Mouse (Mus musculus) neural tube, embryonic 10.5 days (tissue): ENCODE data around the gene Chchd3.

ENCODE experiments used
- DNase-seq: peaks from one replicate; pipeline ENCODE4 v3.0.0-alpha.2; 2017; ENCODE audit warnings: low spot score; ENCODE audit errors: extremely low spot score

Chchd3 gene

GRCm38 (mm10) chr6:33004607-33005006 is 55.5 kb downstream of the Chchd3 start:
- DNase-seq, result no peak

- DNase-seq, result no peak
These were observed 57.1 kb downstream of the Chchd3 start for GRCm38 (mm10) chr6:33002988-33003387.

- no peak for DNase-seq
These were observed 58.8 kb downstream of the Chchd3 start for GRCm38 (mm10) chr6:33001271-33001670.

DNA sequence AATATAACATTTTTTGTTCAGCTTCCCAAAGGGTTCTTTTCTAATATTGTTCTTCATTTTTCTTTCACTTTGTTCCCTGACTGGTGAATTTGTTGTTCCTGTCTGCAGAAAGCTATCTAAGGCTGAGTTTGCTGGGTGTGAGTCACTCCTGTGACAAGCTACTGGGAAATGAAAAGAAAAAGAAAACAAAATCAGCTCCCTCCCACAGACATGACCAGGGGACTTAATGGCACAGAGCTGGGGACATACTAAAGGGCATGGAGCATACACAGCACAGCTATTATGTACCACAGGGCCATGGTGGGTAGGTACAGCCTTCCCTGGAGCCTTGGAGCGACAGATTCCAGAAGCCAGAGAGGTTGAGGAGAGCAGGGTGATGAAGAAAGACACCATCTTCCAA is 63.5 kb downstream of the Chchd3 start:
- DNase-seq, result no peak

GRCm38 (mm10) chr6:32993847-32994246 is 66.2 kb downstream of the Chchd3 start:
- DNase-seq, result no peak

- no peak for DNase-seq
These were observed 69.9 kb downstream of the Chchd3 start for GRCm38 (mm10) chr6:32990061-32990633.

- DNase-seq, result no peak
These were observed 71.5 kb downstream of the Chchd3 start for GRCm38 (mm10) chr6:32988561-32988960.

- no peak for DNase-seq
These were observed 76.2 kb downstream of the Chchd3 start for GRCm38 (mm10) chr6:32983876-32984275.

DNA sequence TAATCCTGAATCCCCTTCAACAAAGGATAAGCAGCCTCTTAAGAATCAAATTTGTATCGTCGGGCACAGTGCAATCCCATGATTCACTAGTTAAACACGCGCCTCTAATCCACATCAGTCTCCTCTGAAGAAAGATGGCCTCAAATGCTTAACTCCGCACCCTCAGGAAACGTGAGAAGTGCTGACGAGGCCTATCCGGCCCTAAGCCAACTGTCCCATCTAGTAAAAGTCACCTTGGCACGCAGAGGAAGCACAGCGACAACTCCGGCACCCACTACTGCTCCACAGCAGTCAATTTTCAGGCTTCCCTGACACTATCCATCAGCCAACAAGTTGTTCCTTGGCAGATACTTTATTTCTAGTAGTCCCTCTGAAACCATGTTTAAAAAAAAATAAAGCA is 78.8 kb downstream of the Chchd3 start:
- no peak for DNase-seq

DNA sequence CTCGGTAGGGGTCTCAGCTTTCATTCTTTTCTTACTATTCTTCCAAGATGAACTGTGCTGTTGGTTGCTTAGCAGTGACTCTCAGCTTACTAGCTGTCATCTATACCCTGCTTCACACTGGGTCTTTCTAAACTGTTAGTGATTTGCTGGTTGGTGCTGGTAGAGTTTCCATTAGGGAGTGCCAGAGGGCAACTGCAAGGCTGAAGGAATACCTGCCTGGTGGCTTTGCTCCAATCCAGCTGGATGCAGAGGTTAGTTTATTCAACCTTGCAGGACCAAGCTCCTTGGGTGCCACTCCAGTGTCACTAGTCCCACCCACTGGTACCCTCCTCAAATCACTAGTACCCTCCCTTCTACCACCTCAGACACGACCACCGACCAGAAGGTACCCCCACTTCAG is 81.2 kb downstream of the Chchd3 start:
- no peak for DNase-seq

GRCm38 (mm10) chr6:32971926-32972325 is 88.1 kb downstream of the Chchd3 start:
- DNase-seq, result no peak

GRCm38 (mm10) chr6:32968971-32969370 is 91.1 kb downstream of the Chchd3 start:
- no peak for DNase-seq

DNA sequence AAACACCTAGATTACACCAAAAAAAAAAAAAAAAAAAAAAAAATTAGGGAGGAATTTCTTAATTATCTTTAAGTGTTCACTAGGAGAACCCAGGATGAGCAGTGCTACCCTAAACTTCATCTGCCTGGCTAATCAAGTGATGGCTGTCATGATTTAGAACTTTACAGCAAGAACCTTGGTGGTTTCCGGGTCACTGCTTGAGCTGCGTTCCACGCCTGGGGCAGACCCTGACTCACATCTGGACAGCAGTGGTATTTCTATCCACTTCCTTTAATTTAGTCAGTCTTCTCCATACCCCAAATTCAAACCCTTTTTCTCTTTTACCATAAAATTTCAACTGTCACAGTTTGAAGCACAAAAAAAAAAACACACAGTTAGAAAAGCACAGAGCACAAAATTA is 98.0 kb downstream of the Chchd3 start:
- no peak for DNase-seq

DNA sequence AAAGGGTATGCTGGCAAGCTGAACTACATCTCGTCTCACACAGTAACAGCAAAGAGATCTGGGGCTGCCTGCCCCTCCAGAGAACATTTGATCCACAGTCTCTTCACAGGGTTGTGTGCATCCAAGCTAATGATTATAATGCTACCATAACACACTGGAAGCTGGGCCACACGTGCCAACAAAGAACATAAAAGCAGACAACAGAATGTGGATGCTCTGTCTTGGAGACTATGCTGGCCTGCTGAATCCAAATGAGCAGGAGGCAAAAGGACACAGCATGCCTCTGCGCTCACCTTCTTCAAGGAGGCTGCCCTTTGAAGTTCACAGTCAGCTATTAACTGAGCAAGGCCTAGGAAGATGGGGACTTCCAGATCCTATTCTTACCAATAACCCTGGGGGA is 98.6 kb downstream of the Chchd3 start:
- no peak for DNase-seq

GRCm38 (mm10) chr6:32959816-32960550 is 100.1 kb downstream of the Chchd3 start:
- no peak for DNase-seq

- DNase-seq, result no peak
These were observed 104.6 kb downstream of the Chchd3 start for GRCm38 (mm10) chr6:32955481-32955880.

DNA sequence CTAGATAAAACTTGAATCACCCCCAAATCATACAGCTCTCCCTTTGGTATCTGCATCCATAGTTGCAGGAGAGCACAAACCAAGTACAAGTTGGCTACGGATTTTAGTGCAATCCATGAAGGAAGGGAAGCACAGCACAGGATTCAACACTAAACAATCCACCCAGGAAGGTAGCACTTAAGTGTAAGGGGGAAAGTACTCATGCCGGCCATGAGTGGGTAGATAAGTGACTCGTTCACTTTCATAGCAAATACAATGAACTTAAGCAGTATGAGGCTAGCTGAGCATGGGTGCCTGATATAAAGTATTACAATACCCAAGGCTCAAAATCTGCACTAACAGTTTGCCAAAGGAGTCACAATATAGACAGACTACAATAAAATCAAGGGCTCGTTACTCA is 109.1 kb downstream of the Chchd3 start:
- DNase-seq, result no peak

DNA sequence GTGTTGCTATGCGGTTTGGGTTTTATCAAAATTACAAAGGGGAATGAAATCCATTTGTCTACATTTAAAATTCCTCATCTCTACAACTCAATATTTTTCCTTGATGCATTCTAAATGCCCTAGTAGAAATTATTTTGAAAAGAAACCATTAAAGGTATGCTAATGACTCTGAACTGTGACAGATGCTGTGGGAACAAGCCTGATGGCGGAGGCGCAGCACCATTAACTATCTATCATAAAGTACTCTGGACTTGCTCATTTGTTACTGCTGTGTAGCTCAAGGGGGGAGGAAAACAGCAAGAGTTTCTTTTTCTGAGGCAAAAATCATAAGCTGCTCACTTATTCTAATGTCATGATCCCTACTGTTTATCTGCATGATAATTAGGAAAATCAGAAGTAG is 110.4 kb downstream of the Chchd3 start:
- DNase-seq, result no peak

DNA sequence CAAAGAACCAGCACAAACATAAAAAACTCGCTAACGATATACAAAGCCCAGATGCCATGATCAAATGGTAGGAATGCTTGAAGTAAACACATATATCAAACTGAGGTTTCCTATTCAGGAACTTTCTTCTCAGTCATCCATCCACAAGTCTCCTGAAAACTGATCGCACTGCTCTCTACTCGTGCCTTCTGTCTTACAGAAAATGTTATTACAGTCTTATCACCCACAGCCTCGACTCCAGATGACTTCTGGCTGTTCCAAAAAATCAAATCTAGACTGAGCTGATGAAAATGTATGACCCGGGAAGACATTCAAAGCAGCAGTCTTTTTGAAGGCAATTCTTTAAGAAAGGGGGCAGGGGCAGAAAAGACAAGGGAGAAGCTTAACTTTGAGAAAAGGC is 112.8 kb downstream of the Chchd3 start:
- no peak for DNase-seq

GRCm38 (mm10) chr6:32944956-32945355 is 115.1 kb downstream of the Chchd3 start:
- no peak for DNase-seq

GRCm38 (mm10) chr6:32943651-32944050 is 116.4 kb downstream of the Chchd3 start:
- DNase-seq, result no peak

- DNase-seq, result no peak
These were observed 119.8 kb downstream of the Chchd3 start for GRCm38 (mm10) chr6:32940299-32940698.

- DNase-seq, result no peak
These were observed 122.4 kb downstream of the Chchd3 start for GRCm38 (mm10) chr6:32937643-32938042.
